Mouse (Mus musculus): ENCODE data around the gene Ninj2. TPM values are rescaled to one million over a fixed set of nuclear protein-coding genes. Genes with fewer than 3 reads are reported as not detected.

Ninj2 gene
- total and polyA plus RNA-seq, 3 experiments = 0.08 TPM; not detected in 2

GRCm38 (mm10) chr6:120183771-120184170, 90.6 kb downstream of the Ninj2 start:
- H3K27me3 ChIP-seq (ENCODE audit: control insufficient read depth in 1 of 2, insufficient read depth in 2 of 2, low read length in 2 of 2) = no peaks in the 10 kb centered on the region
- peaks cover 2 to 16% of the 10 kb centered on the region in 2 experiments for H3K4me1 ChIP-seq (ENCODE audit: control insufficient read depth in 1 of 2, insufficient read depth in 2 of 2, low read length in 2 of 2)
- TF ChIP-seq ZMIZ1 (IDR thresholded peaks at IDR 0.05; ENCODE audit: low read depth, low read length) = no peak
- no peak for TF ChIP-seq USF2 (IDR thresholded peaks at IDR 0.05; ENCODE audit: borderline replicate concordance in 1 of 2, insufficient read depth in 1 of 2, low read depth in 1 of 2, low read length in 2 of 2)
- no peak for TF ChIP-seq ZNF384 (IDR thresholded peaks at IDR 0.05; ENCODE audit: low read depth, low read length)
- no peak for TF ChIP-seq ZC3H11A (IDR thresholded peaks at IDR 0.05; ENCODE audit: low read depth, low read length)

GRCm38 (mm10) chr6:120185012-120185730, 92.0 kb downstream of the Ninj2 start:
- Histone ChIP-seq H3K27me3 (ENCODE audit: control insufficient read depth in 1 of 2, insufficient read depth in 2 of 2, low read length in 2 of 2) (no peaks in the 10 kb centered on the region), H3K4me3 (ENCODE audit: control insufficient read depth in 1 of 2, insufficient read depth in 1 of 2, low read depth in 2 of 2, low read length in 2 of 2) (no peak overlapping the region), H3K79me2 (ENCODE audit: control insufficient read depth, insufficient read depth, low read length, poor library complexity) (no peaks in the 10 kb centered on the region; the same call in 1 of the 2 replicates), H3K9me3 (replicated peaks; ENCODE audit: insufficient read depth, low read length) (no peaks in the 10 kb centered on the region), H3K36me3 (ENCODE audit: control insufficient read depth in 1 of 2, insufficient read depth in 2 of 2, low read length in 2 of 2) (peaks cover 0 to 4% of the 10 kb centered on the region in 2 experiments; a peak in 2 of 4 replicates), H3K27ac (ENCODE audit: control insufficient read depth, low read depth, low read length) (no peak overlapping the region), H3K9ac (ENCODE audit: control insufficient read depth, low read depth, low read length, poor library complexity, severe bottlenecking) (no peak overlapping the region), H3K4me1 (ENCODE audit: control insufficient read depth in 1 of 2, insufficient read depth in 2 of 2, low read length in 2 of 2) (peaks cover 0 to 8% of the 10 kb centered on the region in 2 experiments)
- TF ChIP-seq RAD21 (IDR thresholded peaks at IDR 0.05; ENCODE audit: low read depth, low read length) (no peak), ZMIZ1 (IDR thresholded peaks at IDR 0.05; ENCODE audit: low read depth, low read length) (no peak), USF1 (IDR thresholded peaks at IDR 0.05; ENCODE audit: low read depth, low read length) (no peak), CHD1 (IDR thresholded peaks at IDR 0.05; ENCODE audit: low read depth, low read length) (no peak), MAX (IDR thresholded peaks at IDR 0.05; ENCODE audit: low read length) (no peak), ZC3H11A (IDR thresholded peaks at IDR 0.05; ENCODE audit: low read depth, low read length) (no peak), JUND (IDR thresholded peaks at IDR 0.05; ENCODE audit: low read depth, low read length) (no peak), UBTF (IDR thresholded peaks at IDR 0.05; ENCODE audit: borderline replicate concordance, insufficient read depth, low read depth, low read length) (no peak)
- DNase-seq (ENCODE audit: low read depth, low spot score) = no peak

More at GRCm38 (mm10) chr6:120183771-120184170, 90.6 kb downstream of the Ninj2 start:
- no peak for DNase-seq (ENCODE audit: low read depth, low spot score)
- Histone ChIP-seq H3K79me2 (ENCODE audit: control insufficient read depth, insufficient read depth, low read length, poor library complexity) (no peaks in the 10 kb centered on the region; the same call in 1 of the 2 replicates), H3K4me3 (ENCODE audit: control insufficient read depth in 1 of 2, insufficient read depth in 1 of 2, low read depth in 2 of 2, low read length in 2 of 2) (no peak overlapping the region), H3K36me3 (ENCODE audit: control insufficient read depth in 1 of 2, insufficient read depth in 2 of 2, low read length in 2 of 2) (peaks cover 0 to 8% of the 10 kb centered on the region in 2 experiments; a peak in 2 of 4 replicates), H3K9me3 (replicated peaks; ENCODE audit: insufficient read depth, low read length) (no peaks in the 10 kb centered on the region), H3K9ac (ENCODE audit: control insufficient read depth, low read depth, low read length, poor library complexity, severe bottlenecking) (no peak overlapping the region), H3K27ac (ENCODE audit: control insufficient read depth, low read depth, low read length) (no peak overlapping the region)

GRCm38 (mm10) chr6:120185756-120186155, 92.6 kb downstream of the Ninj2 start:
- Histone ChIP-seq H3K9me3 (replicated peaks; ENCODE audit: insufficient read depth, low read length) (no peaks in the 10 kb centered on the region), H3K36me3 (ENCODE audit: control insufficient read depth in 1 of 2, insufficient read depth in 2 of 2, low read length in 2 of 2) (peaks cover 0 to 4% of the 10 kb centered on the region in 2 experiments; a peak in 2 of 4 replicates), H3K79me2 (ENCODE audit: control insufficient read depth, insufficient read depth, low read length, poor library complexity) (no peaks in the 10 kb centered on the region; the same call in 1 of the 2 replicates), H3K27ac (ENCODE audit: control insufficient read depth, low read depth, low read length) (no peak overlapping the region), H3K4me3 (ENCODE audit: control insufficient read depth in 1 of 2, insufficient read depth in 1 of 2, low read depth in 2 of 2, low read length in 2 of 2) (no peak overlapping the region), H3K9ac (ENCODE audit: control insufficient read depth, low read depth, low read length, poor library complexity, severe bottlenecking) (no peak overlapping the region), H3K27me3 (ENCODE audit: control insufficient read depth in 1 of 2, insufficient read depth in 2 of 2, low read length in 2 of 2) (no peaks in the 10 kb centered on the region), H3K4me1 (ENCODE audit: control insufficient read depth in 1 of 2, insufficient read depth in 2 of 2, low read length in 2 of 2) (peaks cover 0 to 8% of the 10 kb centered on the region in 2 experiments)
- no peak for DNase-seq (ENCODE audit: low read depth, low spot score)
- no peak for TF ChIP-seq NELFE (IDR thresholded peaks at IDR 0.05; ENCODE audit: low read depth, low read length)
- TF ChIP-seq MYB (IDR thresholded peaks at IDR 0.05; ENCODE audit: low read depth, low read length) = no peak
- TF ChIP-seq USF1 (IDR thresholded peaks at IDR 0.05; ENCODE audit: low read depth, low read length) = no peak
- TF ChIP-seq POLR2AphosphoS2 (IDR thresholded peaks at IDR 0.05; ENCODE audit: low read length) = no peak
- no peak for TF ChIP-seq CTCF (IDR thresholded peaks at IDR 0.05 in 2 of 3, conservative IDR thresholded peaks at IDR 0.05 in 1 of 3; ENCODE audit: control insufficient read depth in 1 of 3, insufficient read depth in 1 of 3, low read depth in 2 of 3, low read length in 3 of 3, poor library complexity in 1 of 3, severe bottlenecking in 1 of 3)
- no peak for TF ChIP-seq EP300 (IDR thresholded peaks at IDR 0.05; ENCODE audit: low read depth in 1 of 2, low read length in 2 of 2)
- no peak for TF ChIP-seq SMC3 (IDR thresholded peaks at IDR 0.05; ENCODE audit: low read depth, low read length)
- no peak for TF ChIP-seq BHLHE40 (IDR thresholded peaks at IDR 0.05; ENCODE audit: borderline replicate concordance, low read depth, low read length)
- no peak for TF ChIP-seq RCOR1 (IDR thresholded peaks at IDR 0.05; ENCODE audit: low read depth, low read length)
- no peak for TF ChIP-seq GABPA (IDR thresholded peaks at IDR 0.05; ENCODE audit: low read depth, low read length)
- TF ChIP-seq NRF1 (IDR thresholded peaks at IDR 0.05; ENCODE audit: insufficient read depth, low read depth, low read length, poor library complexity, severe bottlenecking) = no peak
- TF ChIP-seq ZNF384 (IDR thresholded peaks at IDR 0.05; ENCODE audit: low read depth, low read length) = no peak
- no peak for TF ChIP-seq MEF2A (IDR thresholded peaks at IDR 0.05; ENCODE audit: extremely low read depth, insufficient replicate concordance, low read depth, low read length, poor library complexity, severe bottlenecking)
- no peak for TF ChIP-seq USF2 (IDR thresholded peaks at IDR 0.05; ENCODE audit: borderline replicate concordance in 1 of 2, insufficient read depth in 1 of 2, low read depth in 1 of 2, low read length in 2 of 2)
- TF ChIP-seq TCF12 (IDR thresholded peaks at IDR 0.05; ENCODE audit: low read depth, low read length) = no peak
- TF ChIP-seq SIN3A (IDR thresholded peaks at IDR 0.05; ENCODE audit: low read length) = no peak

Measured in MEL (cell line).